ENCODE assay signal across 12 mouse cellular contexts in the genomic region with DNA sequence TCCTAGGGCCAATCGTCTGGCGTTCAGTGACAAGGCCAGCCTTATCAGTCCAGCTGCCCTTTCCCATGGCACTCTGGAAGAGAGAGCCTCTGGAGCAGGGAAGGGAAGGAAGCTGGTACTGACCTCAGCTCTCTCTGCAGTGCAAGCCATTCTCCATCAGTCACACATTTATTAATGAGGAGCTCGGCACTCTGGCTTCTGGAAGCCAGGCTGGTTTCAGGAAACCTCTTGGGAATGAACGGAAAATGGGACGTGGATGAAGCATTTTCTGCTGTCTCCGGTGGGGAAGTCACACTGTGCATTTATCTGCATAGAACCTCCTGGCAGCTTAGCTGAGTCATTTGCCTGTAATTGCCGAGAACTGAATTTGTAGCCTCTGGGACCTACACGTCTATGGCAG. TPM values are rescaled to one million over a fixed set of nuclear protein-coding genes. Genes with fewer than 3 reads are reported as not detected.
DNase-seq lines count a peak whose midpoint lies in the region; ATAC-seq and TF ChIP-seq lines count a peak whose summit lies in the region.
"Had no signal": no experiment of that assay in that cellular context is flagged by ENCODE, and none has a peak within 500 bp of the region (broad histone marks: within the 10 kb centered on the region; RNA-seq: fewer than 3 reads in every experiment).

No protein-coding gene starts in this region.

- no peaks in the 10 kb centered on the region for H3K27me3 ChIP-seq in kidney, adult 2 months (replicated peaks; ENCODE audit: control insufficient read depth, insufficient read depth, low read length)
- H3K27me3 ChIP-seq in liver, embryonic 12.5 days (replicated peaks): no peaks in the 10 kb centered on the region
- H3K27me3 ChIP-seq in hindbrain, postnatal 0 days (ENCODE audit: insufficient read depth, low read length): no peaks in the 10 kb centered on the region
- H3K27me3 ChIP-seq: forebrain, embryonic 15.5 days had no signal

- H3K9ac ChIP-seq in liver, embryonic 12.5 days: no peak overlapping the region
- no peak overlapping the region for H3K9ac ChIP-seq in hindbrain, postnatal 0 days (replicated peaks; ENCODE audit: low read length)
- H3K9ac ChIP-seq: forebrain, embryonic 15.5 days had no signal

- H3K36me3 ChIP-seq in kidney, adult 2 months (ENCODE audit: control insufficient read depth, insufficient read depth, low read length): no peaks in the 10 kb centered on the region
- H3K36me3 ChIP-seq in liver, embryonic 12.5 days: no peaks in the 10 kb centered on the region
- no peaks in the 10 kb centered on the region for H3K36me3 ChIP-seq in hindbrain, postnatal 0 days (ENCODE audit: insufficient read depth, low read length)
- H3K36me3 ChIP-seq: forebrain, embryonic 15.5 days had no signal

- peak; percentile 60 for DNase-seq in kidney, adult 2 months
- no peak for DNase-seq in kidney, adult 18-20 months
- DNase-seq in adrenal gland, adult 8-10 months: peak; percentile 32
- DNase-seq in brain, adult 2 months (ENCODE audit: low read depth, low spot score): peak; percentile 84
- DNase-seq in left cerebral cortex, adult 18-20 months (ENCODE audit: low spot score in 2 of 2): no peak
- DNase-seq in hindbrain, postnatal 0 days (ENCODE audit: low spot score): no peak
- DNase-seq: gastrocnemius, postnatal 14 days; lung, postnatal 4 days had no signal

- peak; percentile 46; the same call in 1 of the 2 replicates for ATAC-seq in liver, embryonic 12.5 days
- no peak for ATAC-seq in inflammation-experienced regulatory T-cells, adult 6 months
- ATAC-seq in hindbrain, postnatal 0 days: no peak
- ATAC-seq: CD4-positive, CD25-positive, alpha-beta regulatory T cell, adult 4 months; forebrain, embryonic 15.5 days had no signal

- no peak overlapping the region for H3K4me2 ChIP-seq in liver, embryonic 12.5 days
- no peak overlapping the region for H3K4me2 ChIP-seq in hindbrain, postnatal 0 days (ENCODE audit: low read depth, low read length)
- H3K4me2 ChIP-seq: forebrain, embryonic 15.5 days had no signal

- no peak for TF ChIP-seq POLR2A in kidney, adult 2 months (IDR thresholded peaks at IDR 0.05; ENCODE audit: low read depth, low read length)

- no peaks in the 10 kb centered on the region for H3K9me3 ChIP-seq in liver, embryonic 12.5 days (replicated peaks)
- H3K9me3 ChIP-seq in hindbrain, postnatal 0 days (ENCODE audit: low read length): no peaks in the 10 kb centered on the region
- H3K9me3 ChIP-seq: forebrain, embryonic 15.5 days had no signal

- no peak overlapping the region for H3K4me3 ChIP-seq in kidney, adult 2 months (ENCODE audit: insufficient read depth, low read depth, low read length)
- H3K4me3 ChIP-seq in liver, embryonic 12.5 days: no peak overlapping the region
- no peak overlapping the region for H3K4me3 ChIP-seq in hindbrain, postnatal 0 days (ENCODE audit: low read length)
- H3K4me3 ChIP-seq: forebrain, embryonic 15.5 days had no signal

- H3K27ac ChIP-seq in kidney, adult 2 months (ENCODE audit: insufficient read depth, low read depth, low read length): no peak overlapping the region
- H3K27ac ChIP-seq in liver, embryonic 12.5 days: no peak overlapping the region
- no peak overlapping the region for H3K27ac ChIP-seq in hindbrain, postnatal 0 days
- H3K27ac ChIP-seq: forebrain, embryonic 15.5 days had no signal

- 68% methylated on average over 8 of the region's 8 CpGs for WGBS in kidney, adult 2 months
- WGBS in liver, embryonic 12.5 days (ENCODE audit: insufficient replicate concordance): 48% methylated on average over 8 of the region's 8 CpGs
- WGBS in hindbrain, postnatal 0 days: 57% methylated on average over 8 of the region's 8 CpGs

- no peaks in the 10 kb centered on the region for H3K4me1 ChIP-seq in kidney, adult 2 months (ENCODE audit: control insufficient read depth, insufficient read depth, low read length)
- peaks cover 26% of the 10 kb centered on the region for H3K4me1 ChIP-seq in liver, embryonic 12.5 days
- peaks cover 31% of the 10 kb centered on the region for H3K4me1 ChIP-seq in hindbrain, postnatal 0 days (ENCODE audit: insufficient read depth, low read length)

- no peak for TF ChIP-seq CTCF in kidney, adult 2 months (conservative IDR thresholded peaks at IDR 0.05; ENCODE audit: insufficient read depth, insufficient read length, low read depth, low read length)
- TF ChIP-seq CTCF in hindbrain, postnatal 0 days (IDR thresholded peaks at IDR 0.05; ENCODE audit: low read depth): no peak

RNA-seq across cellular contexts. Expression of gene Reep1, which starts 29.8 kb away (rescaled TPM):
- 0.61 and 1.5 TPM in 2 replicates for polyA plus RNA-seq in kidney, adult 2 months (2012; rRNA removed)
- 1 to 10 TPM; 3.8 to 9.3 (median 5.3) TPM for total RNA-seq in adrenal gland, adult 8-10 months (2022)
- polyA plus RNA-seq in liver, embryonic 12.5 days (2016; fragmentation: Nextera tagmentation; extraction: Ambion mirVana): 5.6 and 5.9 TPM in 2 replicates
- total RNA-seq in left cerebral cortex, adult 18-20 months (2021): 10 to 100 TPM; 84.9 to 85.6 TPM
- under 1 TPM in 2 of 3 experiments, not detected in 1; 0.55 to 0.59 TPM for polyA plus RNA-seq in inflammation-experienced regulatory T-cells, adult 6 months (2017; shearing (Covaris generic))
- 319 and 369 TPM in 2 replicates for total RNA-seq in hindbrain, postnatal 0 days (2014; rRNA removed)
- polyA plus RNA-seq in hindbrain, postnatal 0 days (2015; fragmentation: Nextera tagmentation; extraction: Ambion mirVana): 188 and 213 TPM in 2 replicates

Comparison
In these comparisons a context has a peak if more than half of its experiments do, and no peak if none do; other contexts are left out.
1. DNase-seq: peak in kidney, adult 2 months (single experiment), adrenal gland, adult 8-10 months (single experiment) and brain, adult 2 months (single experiment); none in kidney, adult 18-20 months (single experiment), left cerebral cortex, adult 18-20 months (0 of 2) and hindbrain, postnatal 0 days (single experiment).
2. RNA of gene Reep1, which starts 29.8 kb away (polyA plus RNA-seq): 188 to 213 TPM in hindbrain, postnatal 0 days; 5.6 to 5.9 TPM in liver, embryonic 12.5 days, 0.61 to 1.5 TPM in kidney, adult 2 months and 0.55 to 0.59 TPM in inflammation-experienced regulatory T-cells, adult 6 months; every median in the first group is over 10 times any median in the second.